Mouse (Mus musculus) embryonic facial prominence, embryonic 11.5 days (tissue): ENCODE results near the gene Olfr1033. TPM values are rescaled to one million over a fixed set of nuclear protein-coding genes. Genes with fewer than 3 reads are reported as not detected.
"Not testable (repeated sequence)": the region's sequence is repeated elsewhere in the genome, so short reads cannot be mapped to it uniquely, and the experiment has no call there.

Experiments used
- ATAC-seq: fragments of 200-750 bp; cut with Nextera tagmentation; replicated peaks from 2 replicates; pipeline ENCODE4 v1.8.0; 2017; ENCODE audit warnings: low read depth; ENCODE audit not compliant: insufficient number of reproducible peaks, low FRiP score, low TSS enrichment
- DNase-seq: peaks from one replicate; pipeline ENCODE4 v3.0.0-alpha.2; 2015; ENCODE audit warnings: low spot score
- H3K27ac ChIP-seq: fragments of 300-500 bp; sonication (generic); replicated peaks from 2 replicates; pipeline ENCODE4 v1.5.1; 2014; ENCODE audit warnings: mild to moderate bottlenecking, low read depth, low read length, control low read depth
- H3K27me3 ChIP-seq: fragments of 300-500 bp; sonication (generic); 2 replicates; pipeline ENCODE4 v1.6.1; 2014; ENCODE audit warnings: mild to moderate bottlenecking, low read length, moderate library complexity, mixed read lengths; ENCODE audit not compliant: control insufficient read depth, insufficient read depth
- H3K36me3 ChIP-seq: fragments of 300-500 bp; sonication (generic); replicated peaks from 2 replicates; pipeline ENCODE4 v1.6.1; 2014; ENCODE audit warnings: low read depth, mild to moderate bottlenecking, low read length, moderate library complexity, mixed read lengths; ENCODE audit not compliant: control insufficient read depth, insufficient read depth
- H3K4me1 ChIP-seq: fragments of 300-500 bp; sonication (generic); 2 replicates; pipeline ENCODE4 v1.6.1; 2014; ENCODE audit warnings: low read length, mixed read lengths; ENCODE audit not compliant: control insufficient read depth, insufficient read depth
- H3K4me2 ChIP-seq: fragments of 300-500 bp; sonication (generic); 2 replicates; pipeline ENCODE4 v1.6.1; 2014; ENCODE audit warnings: low read depth, mild to moderate bottlenecking, control low read depth, low read length, moderate library complexity
- H3K4me3 ChIP-seq: fragments of 300-500 bp; sonication (generic); 2 replicates; pipeline ENCODE4 v1.5.1; 2014; ENCODE audit warnings: low read depth, low read length, control low read depth
- H3K9ac ChIP-seq: fragments of 300-500 bp; sonication (generic); replicated peaks from 2 replicates; pipeline ENCODE4 v1.6.1; 2014; ENCODE audit warnings: mild to moderate bottlenecking, control low read depth, low read length
- H3K9me3 ChIP-seq: fragments of 300-500 bp; sonication (generic); replicated peaks from 2 replicates; pipeline ENCODE4 v1.6.1; 2016; ENCODE audit warnings: mild to moderate bottlenecking, low read length, inconsistent platforms, mixed read lengths; ENCODE audit not compliant: control insufficient read depth
- WGBS: fragments of 180-500 bp; shearing (Covaris S2); extraction: QIAGEN DNeasy Blood & Tissue Kit; methylation state at CpG from one replicate; pipeline ENCODE4 v1.1.7; 2014; 5-methylcytosine and 5-hydroxymethylcytosine counted together
- polyA plus RNA-seq: library from polyadenylated mRNA; unstranded; fragments of >200 nt; fragmentation: Nextera tagmentation; extraction: Ambion mirVana; gene quantifications from 2 replicates; pipeline ENCODE4 v1.2.1, GENCODE M21; 2014

The Olfr1033 gene
- polyA plus RNA-seq, result 0.06 TPM in 1 of 2 replicates, not detected in the other

- H3K9ac ChIP-seq, ATAC-seq, H3K27ac ChIP-seq, H3K4me1 ChIP-seq, H3K36me3 ChIP-seq, H3K27me3 ChIP-seq, H3K9me3 ChIP-seq: not testable (repeated sequence)
- peak within 1 kb of the TSS; percentile 15; the same call in 1 of the 2 replicates for H3K4me3 ChIP-seq
- WGBS, result 1% methylated on average over 10 of the region's 11 CpGs
- DNase-seq, result peak; percentile 47
- H3K4me2 ChIP-seq, result peak within 1 kb of the TSS; percentile 25
These were observed at the start of gene Olfr1033 for GRCm38 (mm10) chr2:86020406-86020805. Gene Olfr1033, plus strand, starts transcription at chr2:86020633.

GRCm38 (mm10) chr2:85973595-85973994 is 46.8 kb upstream of the Olfr1033 start, which contains the start of gene Olfr1029:
Gene Olfr1029, plus strand, starts transcription at chr2:85973895.
- DNase-seq (no peak), ATAC-seq (no peak)
- Histone ChIP-seq H3K9ac (no peak within 1 kb of the TSS), H3K4me2 (no peak within 1 kb of the TSS), H3K4me3 (no peak within 1 kb of the TSS), H3K27ac (no peak within 1 kb of the TSS), H3K36me3 (no peaks in the 10 kb centered on the region), H3K9me3 (no peaks in the 10 kb centered on the region), H3K4me1 (no peaks in the 10 kb centered on the region), H3K27me3 (no peaks in the 10 kb centered on the region)
- WGBS, result 85% methylated on average over 2 of the region's 2 CpGs

GRCm38 (mm10) chr2:85978976-85979375 is 41.5 kb upstream of the Olfr1033 start, which contains the start of gene Olfr1030:
Gene Olfr1030, plus strand, starts transcription at chr2:85979276.
- H3K9ac ChIP-seq, result no peak within 1 kb of the TSS
- H3K4me1 ChIP-seq, result no peaks in the 10 kb centered on the region
- H3K36me3 ChIP-seq, result no peaks in the 10 kb centered on the region
- no peaks in the 10 kb centered on the region for H3K9me3 ChIP-seq
- no peak within 1 kb of the TSS for H3K27ac ChIP-seq
- H3K4me3 ChIP-seq, result no peak within 1 kb of the TSS
- no peaks in the 10 kb centered on the region for H3K27me3 ChIP-seq
- DNase-seq (no peak), ATAC-seq (no peak)
- H3K4me2 ChIP-seq, result no peak within 1 kb of the TSS
- 80% methylated on average over 1 of the region's 1 CpGs for WGBS

GRCm38 (mm10) chr2:85990004-85990403 is 30.4 kb upstream of the Olfr1033 start, which contains the start of gene Olfr1031:
Gene Olfr1031, plus strand, starts transcription at chr2:85990304.
- no peaks in the 10 kb centered on the region for H3K9me3 ChIP-seq
- no peaks in the 10 kb centered on the region for H3K4me1 ChIP-seq
- DNase-seq (no peak), ATAC-seq (no peak)
- H3K4me2 ChIP-seq, result no peak within 1 kb of the TSS
- no peak within 1 kb of the TSS for H3K9ac ChIP-seq
- 66% methylated on average over 3 of the region's 3 CpGs for WGBS
- no peak within 1 kb of the TSS for H3K4me3 ChIP-seq
- H3K27ac ChIP-seq, result no peak within 1 kb of the TSS
- H3K27me3 ChIP-seq, result no peaks in the 10 kb centered on the region
- H3K36me3 ChIP-seq, result no peaks in the 10 kb centered on the region

- H3K4me1 ChIP-seq, result no peaks in the 10 kb centered on the region
- ATAC-seq (no peak), DNase-seq (no peak)
- no peak within 1 kb of the TSS for H3K27ac ChIP-seq
- 87% methylated on average over 7 of the region's 7 CpGs for WGBS
- no peak within 1 kb of the TSS for H3K9ac ChIP-seq
- H3K4me2 ChIP-seq, result no peak within 1 kb of the TSS
- no peaks in the 10 kb centered on the region for H3K27me3 ChIP-seq
- H3K4me3 ChIP-seq, result no peak within 1 kb of the TSS
- H3K9me3 ChIP-seq, result no peaks in the 10 kb centered on the region
- no peaks in the 10 kb centered on the region for H3K36me3 ChIP-seq
These were observed 15.2 kb upstream of the Olfr1033 start, which contains the start of gene Olfr1032 for GRCm38 (mm10) chr2:86005240-86005639. Gene Olfr1032, plus strand, starts transcription at chr2:86005540.

- not testable (repeated sequence) for H3K4me3 ChIP-seq, H3K27ac ChIP-seq, ATAC-seq, H3K4me2 ChIP-seq, H3K27me3 ChIP-seq, H3K4me1 ChIP-seq, H3K36me3 ChIP-seq, H3K9ac ChIP-seq, H3K9me3 ChIP-seq, DNase-seq
- 80% methylated on average over 3 of the region's 9 CpGs for WGBS
These were observed 1.1 kb downstream of the Olfr1033 start for GRCm38 (mm10) chr2:86021518-86021917.

GRCm38 (mm10) chr2:86045561-86045960 is 25.1 kb downstream of the Olfr1033 start, which contains the start of gene Olfr1034:
Gene Olfr1034, plus strand, starts transcription at chr2:86045861.
- H3K4me2 ChIP-seq, result no peak within 1 kb of the TSS
- DNase-seq (no peak), ATAC-seq (no peak)
- no peak within 1 kb of the TSS for H3K4me3 ChIP-seq
- H3K27ac ChIP-seq, result no peak within 1 kb of the TSS
- no peaks in the 10 kb centered on the region for H3K9me3 ChIP-seq
- no peaks in the 10 kb centered on the region for H3K36me3 ChIP-seq
- no peaks in the 10 kb centered on the region for H3K27me3 ChIP-seq
- no peak within 1 kb of the TSS for H3K9ac ChIP-seq
- H3K4me1 ChIP-seq, result no peaks in the 10 kb centered on the region

GRCm38 (mm10) chr2:86050777-86051176 is 30.3 kb downstream of the Olfr1033 start:
- H3K9me3 ChIP-seq, DNase-seq, H3K36me3 ChIP-seq, H3K4me1 ChIP-seq, H3K4me3 ChIP-seq, ATAC-seq, H3K27me3 ChIP-seq, H3K27ac ChIP-seq, H3K4me2 ChIP-seq, H3K9ac ChIP-seq: not testable (repeated sequence)
